Mouse (Mus musculus) hindbrain, embryonic 13.5 days (tissue): Measurements from ENCODE around the gene Lclat1. TPM values are rescaled to one million over a fixed set of nuclear protein-coding genes. Genes with fewer than 3 reads are reported as not detected.
"Not testable (repeated sequence)": the region's sequence is repeated elsewhere in the genome, so short reads cannot be mapped to it uniquely, and the experiment has no call there.

Experiments
- ATAC-seq: fragments of 200-750 bp; cut with Nextera tagmentation; 2 replicates; pipeline ENCODE4 v1.8.0; 2017; ENCODE audit warnings: moderate TSS enrichment; ENCODE audit not compliant: low FRiP score
- H3K27ac ChIP-seq: fragments of 300-500 bp; sonication (generic); 2 replicates; pipeline ENCODE4 v1.5.1; 2015; ENCODE audit warnings: inconsistent platforms, mild to moderate bottlenecking, moderate library complexity
- H3K27me3 ChIP-seq: fragments of 300-500 bp; sonication (generic); 2 replicates; pipeline ENCODE4 v1.6.1; 2015; ENCODE audit warnings: mild to moderate bottlenecking, inconsistent platforms
- H3K36me3 ChIP-seq: fragments of 300-500 bp; sonication (generic); 2 replicates; pipeline ENCODE4 v1.6.1; 2015; ENCODE audit warnings: mild to moderate bottlenecking, inconsistent platforms
- H3K4me1 ChIP-seq: fragments of 300-500 bp; sonication (generic); replicated peaks from 2 replicates; pipeline ENCODE4 v1.6.1; 2015; ENCODE audit warnings: inconsistent platforms
- H3K4me2 ChIP-seq: fragments of 300-500 bp; sonication (generic); 2 replicates; pipeline ENCODE4 v1.6.1; 2015; ENCODE audit warnings: inconsistent platforms, mild to moderate bottlenecking, moderate library complexity
- H3K4me3 ChIP-seq: fragments of 300-500 bp; sonication (generic); 2 replicates; pipeline ENCODE4 v1.5.1; 2015; ENCODE audit warnings: mild to moderate bottlenecking, inconsistent platforms
- H3K9ac ChIP-seq: fragments of 300-500 bp; sonication (generic); 2 replicates; pipeline ENCODE4 v1.6.1; 2015; ENCODE audit warnings: mild to moderate bottlenecking, inconsistent platforms
- H3K9me3 ChIP-seq: fragments of 300-500 bp; sonication (generic); 2 replicates; pipeline ENCODE4 v1.6.1; 2016; ENCODE audit warnings: inconsistent platforms
- WGBS: fragments of 180-500 bp; shearing (Covaris S2); methylation state at CpG from one replicate; pipeline ENCODE4 v1.1.7; 2015; 5-methylcytosine and 5-hydroxymethylcytosine counted together
- polyA plus RNA-seq: library from polyadenylated mRNA; unstranded; fragments of >200 nt; fragmentation: Nextera tagmentation; extraction: Ambion mirVana; gene quantifications from 2 replicates; pipeline ENCODE4 v1.2.1, GENCODE M21; 2015

The Lclat1 gene
- polyA plus RNA-seq, 1 experiment from 2014 or later = 9.1 TPM

- H3K9me3 ChIP-seq = no peaks in the 10 kb centered on the region
- ATAC-seq = no peak
- H3K4me1 ChIP-seq = peaks cover 9% of the 10 kb centered on the region
- H3K36me3 ChIP-seq = no peaks in the 10 kb centered on the region
- 87% methylated on average over 5 of the region's 5 CpGs for WGBS
- no peak overlapping the region for H3K4me2 ChIP-seq
- H3K9ac ChIP-seq = no peak overlapping the region
- no peak overlapping the region for H3K4me3 ChIP-seq
- no peaks in the 10 kb centered on the region for H3K27me3 ChIP-seq
- H3K27ac ChIP-seq = no peak overlapping the region
Observed at GRCm38 (mm10) chr17:73255801-73256200, 148.0 kb downstream of the Lclat1 start.

- Histone ChIP-seq H3K9me3 (no peaks in the 10 kb centered on the region), H3K9ac (no peak overlapping the region), H3K27ac (no peak overlapping the region), H3K4me3 (no peak overlapping the region), H3K27me3 (no peaks in the 10 kb centered on the region), H3K4me1 (peaks cover 4% of the 10 kb centered on the region), H3K36me3 (no peaks in the 10 kb centered on the region), H3K4me2 (no peak overlapping the region)
- WGBS = 52% methylated on average over 12 of the region's 12 CpGs
- no peak for ATAC-seq
Observed at GRCm38 (mm10) chr17:73258620-73259019, 150.8 kb downstream of the Lclat1 start.

- ATAC-seq, H3K27me3 ChIP-seq, H3K9ac ChIP-seq, H3K4me3 ChIP-seq, H3K4me2 ChIP-seq, H3K27ac ChIP-seq, H3K4me1 ChIP-seq, H3K9me3 ChIP-seq, H3K36me3 ChIP-seq: not testable (repeated sequence)
- 95% methylated on average over 5 of the region's 5 CpGs for WGBS
Observed at GRCm38 (mm10) chr17:73259258-73259657, 151.5 kb downstream of the Lclat1 start.

GRCm38 (mm10) chr17:73262558-73262957, 154.8 kb downstream of the Lclat1 start:
- Histone ChIP-seq H3K36me3 (no peaks in the 10 kb centered on the region), H3K27ac (no peak overlapping the region), H3K9ac (no peak overlapping the region), H3K4me2 (no peak overlapping the region), H3K27me3 (no peaks in the 10 kb centered on the region), H3K9me3 (no peaks in the 10 kb centered on the region), H3K4me1 (peaks cover 4% of the 10 kb centered on the region), H3K4me3 (no peak overlapping the region)
- no peak for ATAC-seq
- WGBS = 89% methylated on average over 2 of the region's 2 CpGs

- Histone ChIP-seq H3K36me3 (no peaks in the 10 kb centered on the region), H3K9me3 (no peaks in the 10 kb centered on the region), H3K27ac (no peak overlapping the region), H3K9ac (no peak overlapping the region), H3K27me3 (no peaks in the 10 kb centered on the region), H3K4me3 (no peak overlapping the region), H3K4me1 (peaks cover 4% of the 10 kb centered on the region), H3K4me2 (no peak overlapping the region)
- WGBS = 91% methylated on average over 8 of the region's 8 CpGs
- ATAC-seq = no peak
Observed at GRCm38 (mm10) chr17:73263077-73263501, 155.3 kb downstream of the Lclat1 start.

GRCm38 (mm10) chr17:73270871-73271796, 163.3 kb downstream of the Lclat1 start:
- Histone ChIP-seq H3K4me1 (peaks cover 12% of the 10 kb centered on the region), H3K9me3 (no peaks in the 10 kb centered on the region), H3K4me3 (no peak overlapping the region), H3K4me2 (no peak overlapping the region), H3K9ac (no peak overlapping the region), H3K36me3 (no peaks in the 10 kb centered on the region), H3K27ac (peak overlapping the region; percentile 41; the same call in 1 of the 2 replicates), H3K27me3 (no peaks in the 10 kb centered on the region)
- ATAC-seq = peak; percentile 60
- 80% methylated on average over 15 of the region's 15 CpGs for WGBS

GRCm38 (mm10) chr17:73271797-73272600, 164.2 kb downstream of the Lclat1 start:
- no peak overlapping the region for H3K9ac ChIP-seq
- H3K4me1 ChIP-seq = peaks cover 12% of the 10 kb centered on the region
- peak overlapping the region; percentile 41; the same call in 1 of the 2 replicates for H3K27ac ChIP-seq
- H3K36me3 ChIP-seq = no peaks in the 10 kb centered on the region
- H3K4me3 ChIP-seq = no peak overlapping the region
- 78% methylated on average over 7 of the region's 7 CpGs for WGBS
- no peaks in the 10 kb centered on the region for H3K9me3 ChIP-seq
- ATAC-seq = peak; percentile 86
- no peak overlapping the region for H3K4me2 ChIP-seq
- no peaks in the 10 kb centered on the region for H3K27me3 ChIP-seq

GRCm38 (mm10) chr17:73273809-73274208, 166.0 kb downstream of the Lclat1 start:
- Histone ChIP-seq H3K36me3 (no peaks in the 10 kb centered on the region), H3K27me3 (no peaks in the 10 kb centered on the region), H3K9me3 (no peaks in the 10 kb centered on the region), H3K9ac (no peak overlapping the region), H3K4me3 (no peak overlapping the region), H3K27ac (no peak overlapping the region), H3K4me2 (no peak overlapping the region), H3K4me1 (peaks cover 12% of the 10 kb centered on the region)
- 86% methylated on average over 7 of the region's 7 CpGs for WGBS
- no peak for ATAC-seq

GRCm38 (mm10) chr17:73275066-73275465, 167.3 kb downstream of the Lclat1 start:
- no peak for ATAC-seq
- H3K4me2 ChIP-seq = no peak overlapping the region
- no peak overlapping the region for H3K27ac ChIP-seq
- H3K4me1 ChIP-seq = peaks cover 12% of the 10 kb centered on the region
- WGBS = 76% methylated on average over 10 of the region's 10 CpGs
- H3K36me3 ChIP-seq = no peaks in the 10 kb centered on the region
- H3K9ac ChIP-seq = no peak overlapping the region
- no peak overlapping the region for H3K4me3 ChIP-seq
- no peaks in the 10 kb centered on the region for H3K9me3 ChIP-seq
- no peaks in the 10 kb centered on the region for H3K27me3 ChIP-seq

GRCm38 (mm10) chr17:73277770-73278169, 170.0 kb downstream of the Lclat1 start:
- H3K4me1 ChIP-seq = no peaks in the 10 kb centered on the region
- no peak overlapping the region for H3K4me3 ChIP-seq
- H3K27ac ChIP-seq = no peak overlapping the region
- no peak overlapping the region for H3K9ac ChIP-seq
- ATAC-seq = no peak
- no peak overlapping the region for H3K4me2 ChIP-seq
- H3K27me3 ChIP-seq = no peaks in the 10 kb centered on the region
- WGBS = 88% methylated on average over 4 of the region's 4 CpGs
- no peaks in the 10 kb centered on the region for H3K36me3 ChIP-seq
- no peaks in the 10 kb centered on the region for H3K9me3 ChIP-seq

- H3K36me3 ChIP-seq, H3K4me2 ChIP-seq, H3K4me3 ChIP-seq, H3K9ac ChIP-seq, H3K27me3 ChIP-seq, H3K27ac ChIP-seq, ATAC-seq, H3K9me3 ChIP-seq, H3K4me1 ChIP-seq: not testable (repeated sequence)
- WGBS = 58% methylated on average over 6 of the region's 6 CpGs
Observed at GRCm38 (mm10) chr17:73282702-73283101, 174.9 kb downstream of the Lclat1 start.

- ATAC-seq = no peak
Observed at GRCm38 (mm10) chr17:73284301-73284700, 176.5 kb downstream of the Lclat1 start.

More at GRCm38 (mm10) chr17:73284301-73284700, 176.5 kb downstream of the Lclat1 start:
- no peaks in the 10 kb centered on the region for H3K9me3 ChIP-seq
- H3K27ac ChIP-seq = no peak overlapping the region
- no peak overlapping the region for H3K9ac ChIP-seq
- WGBS = 62% methylated on average over 2 of the region's 2 CpGs
- H3K4me2 ChIP-seq = no peak overlapping the region
- no peak overlapping the region for H3K4me3 ChIP-seq
- no peaks in the 10 kb centered on the region for H3K27me3 ChIP-seq
- H3K36me3 ChIP-seq = no peaks in the 10 kb centered on the region
- no peaks in the 10 kb centered on the region for H3K4me1 ChIP-seq
